Mouse (Mus musculus) erythroid progenitor cell, adult 5-6 weeks (primary cell): ENCODE results near the gene Slc9b1. TPM values are rescaled to one million over a fixed set of nuclear protein-coding genes. Genes with fewer than 3 reads are reported as not detected.

Experiments used
- ATAC-seq: replicated peaks from 2 replicates; pipeline ENCODE4 v1.8.0; 2016; ENCODE audit warnings: moderate number of reproducible peaks, mild to moderate bottlenecking, moderate TSS enrichment, inconsistent platforms; ENCODE audit not compliant: poor library complexity, low FRiP score, severe bottlenecking
- total RNA-seq, 2 experiments: library from RNA; stranded (forward) in 1 of 2; stranded (reverse) in 1 of 2; fragments of 150-400 nt in 1 of 2; fragments of 186-747, 209-891 nt in 1 of 2; gene quantifications; 2 replicates each; pipeline versions ENCODE4 v1.2.3 to v1.2.4; 2015 to 2017; ENCODE audit warnings: low replicate concordance in 2 of 2

Gene Slc9b1
- total RNA-seq (2015; ENCODE audit: low replicate concordance) (not detected in 2 replicates), total RNA-seq (2017; ENCODE audit: low replicate concordance) (not detected in 2 replicates)

- no peak for ATAC-seq
These were observed at the start of gene Slc9b1 for GRCm38 (mm10) chr3:135347739-135348264. Slc9b1 (plus strand) TSS chr3:135348029.

- no peak for ATAC-seq
These were observed 49.3 kb upstream of the Slc9b1 start for GRCm38 (mm10) chr3:135298560-135298959.

DNA sequence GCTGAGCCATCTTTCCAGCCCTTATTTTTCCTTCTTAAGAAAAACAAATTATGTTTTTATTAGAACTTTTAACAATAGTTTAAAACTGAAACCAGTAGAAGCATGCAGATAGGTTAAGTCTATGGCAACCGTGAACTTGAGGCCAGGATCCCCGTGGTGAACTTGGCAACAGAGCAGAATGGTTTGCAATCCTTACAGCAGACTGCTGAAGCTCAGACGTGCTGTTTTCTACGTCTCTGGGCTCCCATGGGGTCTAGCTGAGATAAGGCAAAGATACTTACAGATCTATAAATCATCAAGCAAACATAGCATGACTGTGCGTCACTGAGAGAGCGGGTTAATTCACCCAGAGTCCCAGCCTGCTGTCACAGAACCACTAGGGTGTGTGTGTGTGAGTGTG is 47.7 kb upstream of the Slc9b1 start:
- ATAC-seq: no peak

DNA sequence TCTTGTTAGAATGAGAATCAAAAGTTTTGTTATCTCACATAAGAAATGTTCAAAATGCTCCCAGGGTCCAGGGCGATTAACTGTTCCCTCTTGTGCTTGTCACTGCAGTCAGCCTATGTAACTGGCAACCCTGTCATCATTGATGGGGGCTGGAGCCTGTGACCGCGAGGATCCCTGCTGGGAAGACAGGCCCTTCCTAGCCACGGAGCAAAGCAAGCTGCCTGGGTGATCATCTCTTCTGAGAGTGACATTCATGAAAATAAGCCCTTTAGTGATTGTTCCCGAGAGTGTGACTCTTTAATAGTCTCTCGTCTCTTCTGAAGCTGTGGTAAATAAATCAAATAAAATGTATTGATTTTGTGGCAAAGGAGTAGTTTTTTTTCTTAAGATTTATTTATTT is 43.8 kb upstream of the Slc9b1 start:
- no peak for ATAC-seq

GRCm38 (mm10) chr3:135304566-135304965 is 43.3 kb upstream of the Slc9b1 start:
- ATAC-seq: no peak

DNA sequence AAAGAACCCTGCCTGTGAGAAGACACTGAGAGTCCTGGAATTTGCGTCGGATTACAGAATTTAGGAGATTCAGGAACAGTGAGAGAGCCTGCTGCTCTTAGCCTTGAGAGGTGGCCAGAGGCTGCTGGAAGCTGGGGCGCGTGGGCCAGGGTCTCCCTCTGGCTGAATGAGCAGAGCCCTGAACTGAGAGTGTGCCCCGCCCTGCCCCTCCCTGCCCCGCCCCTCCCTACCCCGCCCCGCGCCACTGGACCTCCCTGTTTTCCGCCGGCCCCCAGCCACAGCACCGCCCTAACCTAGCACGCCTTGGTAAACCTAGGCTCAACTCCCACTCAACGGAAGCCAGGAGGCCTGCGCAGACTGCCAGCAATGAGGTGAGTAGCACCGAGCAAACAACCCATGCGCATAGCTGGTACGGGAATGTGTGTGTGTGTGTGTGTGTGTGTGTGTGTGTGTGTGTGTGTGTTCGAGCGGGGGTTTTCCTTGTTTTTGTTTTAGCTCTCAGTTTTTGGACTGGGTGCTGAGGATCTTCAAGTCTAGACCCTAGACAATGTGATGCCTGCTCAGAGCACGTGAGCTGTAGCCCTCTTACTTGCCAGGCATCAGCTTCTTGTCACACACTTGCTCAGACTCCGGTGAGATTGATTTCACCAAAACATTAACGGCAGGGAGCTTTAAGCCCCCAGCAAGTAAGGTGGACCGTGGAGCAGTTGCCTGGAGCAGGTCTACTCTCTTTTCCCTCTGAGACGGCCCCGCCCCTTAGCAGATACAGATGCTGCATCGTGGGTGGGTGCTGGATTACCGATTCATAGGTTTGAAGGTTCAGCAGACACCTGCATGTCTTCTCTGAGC is 40.2 kb upstream of the Slc9b1 start, which contains the start of gene Slc9b2:
Slc9b2 (plus strand) TSS at position 290 of the 849 bp plus-strand sequence.
- ATAC-seq: no peak

- no peak for ATAC-seq
These were observed 34.8 kb upstream of the Slc9b1 start for GRCm38 (mm10) chr3:135312916-135313491.

GRCm38 (mm10) chr3:135313727-135314126 is 34.1 kb upstream of the Slc9b1 start:
- ATAC-seq: no peak

- no peak for ATAC-seq
These were observed 33.0 kb upstream of the Slc9b1 start for GRCm38 (mm10) chr3:135314811-135315210.

DNA sequence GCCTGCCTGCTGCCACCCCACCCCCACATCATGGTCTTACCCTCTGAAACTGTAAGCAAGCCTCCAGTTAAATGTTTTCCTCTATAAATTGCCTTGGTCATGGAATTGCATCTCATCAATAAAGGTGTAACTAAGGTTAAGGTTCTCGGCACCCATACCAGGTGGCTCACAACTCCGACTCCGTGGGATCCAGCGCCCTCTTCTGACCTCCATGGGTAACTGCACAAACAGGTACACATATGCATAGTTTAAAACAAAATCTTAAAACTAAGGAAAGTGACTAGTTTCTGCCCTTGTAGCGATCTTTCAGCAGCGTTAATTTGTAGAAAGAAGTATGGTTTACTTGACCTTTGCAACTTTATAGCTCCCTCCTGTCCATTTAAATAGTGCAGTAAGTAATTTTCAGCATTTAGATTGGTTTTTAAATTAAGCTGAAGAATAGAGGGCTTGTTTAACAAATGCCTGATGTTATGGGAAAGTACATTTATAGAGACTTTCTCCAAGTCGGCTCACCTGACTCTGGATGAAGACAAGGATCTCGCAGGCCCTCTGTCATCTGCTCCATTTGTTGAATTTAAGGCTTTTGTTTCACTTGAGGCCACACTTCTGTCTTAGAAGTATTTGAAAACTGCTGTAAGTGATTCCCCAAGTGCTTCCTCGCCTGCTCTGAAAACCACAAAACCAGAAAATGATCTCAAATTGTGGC is 32.0 kb upstream of the Slc9b1 start:
- no peak for ATAC-seq

DNA sequence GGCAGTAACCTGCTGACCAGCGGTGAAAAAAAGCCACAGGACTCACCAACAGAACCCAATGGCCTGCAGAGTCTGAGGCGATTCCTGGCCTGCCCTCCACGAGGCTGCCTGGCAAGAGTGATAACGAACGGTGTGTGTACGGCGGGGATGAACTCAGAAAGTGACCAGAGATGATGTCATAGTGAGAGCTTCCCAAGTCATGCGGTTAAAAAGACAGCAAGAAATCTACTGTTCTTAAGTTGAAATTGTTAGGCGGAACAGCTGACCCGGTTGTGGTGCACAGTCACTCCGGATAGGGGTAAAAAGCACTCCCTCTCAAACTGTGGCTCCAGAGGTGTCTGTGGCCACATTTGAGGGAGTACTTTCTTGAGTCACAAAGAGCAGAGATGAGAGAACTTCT is 29.5 kb upstream of the Slc9b1 start:
- ATAC-seq: no peak

DNA sequence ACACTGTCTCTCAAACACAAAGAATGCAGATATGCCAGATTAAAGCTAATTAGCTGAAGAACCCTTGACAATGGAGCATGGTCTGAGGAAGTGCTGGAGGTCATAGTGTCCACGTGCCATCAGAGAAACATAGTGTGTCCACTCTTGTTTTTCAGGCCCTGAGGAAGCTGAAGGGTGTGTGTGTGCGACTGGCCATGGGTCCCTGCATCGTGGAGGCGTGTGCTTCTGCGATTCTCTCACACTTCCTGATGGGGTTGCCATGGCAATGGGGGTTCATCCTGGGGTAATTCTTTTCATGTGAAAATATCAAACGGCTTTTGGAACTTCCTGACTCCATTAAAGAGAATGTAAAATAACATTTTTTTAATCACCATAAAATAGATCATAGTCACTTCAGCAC is 23.5 kb upstream of the Slc9b1 start:
- no peak for ATAC-seq

- no peak for ATAC-seq
These were observed 20.7 kb upstream of the Slc9b1 start for GRCm38 (mm10) chr3:135327176-135327575.

DNA sequence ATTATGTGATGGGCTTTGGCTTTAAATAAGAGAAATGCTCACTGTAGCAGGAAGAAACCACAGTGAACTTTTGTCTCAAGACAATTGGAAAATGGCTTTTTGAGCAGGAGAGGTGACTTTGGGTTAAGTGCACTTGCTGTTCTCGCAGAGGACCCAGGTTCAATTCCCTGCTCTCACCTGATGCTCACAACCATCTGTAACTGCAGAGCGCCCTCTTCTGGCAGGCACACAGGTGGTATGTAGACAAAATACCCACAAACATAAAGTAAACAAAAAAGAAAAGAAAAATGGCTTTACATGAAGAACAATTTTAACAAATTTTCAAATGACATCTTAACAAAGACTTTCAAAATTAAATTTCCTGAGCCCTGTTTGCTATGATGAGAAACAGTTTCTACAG is 20.2 kb upstream of the Slc9b1 start:
- ATAC-seq: no peak

DNA sequence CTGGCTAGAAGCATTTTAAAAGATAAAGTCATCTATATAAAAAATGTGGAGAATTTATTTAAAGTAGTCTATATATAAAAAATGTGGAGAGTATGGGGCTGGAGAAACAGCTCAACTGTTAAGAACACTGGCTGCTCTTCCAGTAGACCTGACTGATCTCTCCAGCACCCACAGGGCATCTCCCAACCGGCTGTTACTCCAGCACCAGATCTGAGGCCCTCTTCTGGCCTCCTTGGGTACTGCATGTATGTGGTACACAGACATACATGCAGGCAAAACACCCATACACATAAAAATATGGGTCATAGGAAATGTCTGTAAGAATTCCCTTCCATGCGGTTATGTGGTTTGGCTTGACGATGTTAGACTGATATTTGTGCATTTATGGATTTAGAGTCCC is 19.3 kb upstream of the Slc9b1 start:
- ATAC-seq: peak; percentile 54; the same call in 1 of the 2 replicates

DNA sequence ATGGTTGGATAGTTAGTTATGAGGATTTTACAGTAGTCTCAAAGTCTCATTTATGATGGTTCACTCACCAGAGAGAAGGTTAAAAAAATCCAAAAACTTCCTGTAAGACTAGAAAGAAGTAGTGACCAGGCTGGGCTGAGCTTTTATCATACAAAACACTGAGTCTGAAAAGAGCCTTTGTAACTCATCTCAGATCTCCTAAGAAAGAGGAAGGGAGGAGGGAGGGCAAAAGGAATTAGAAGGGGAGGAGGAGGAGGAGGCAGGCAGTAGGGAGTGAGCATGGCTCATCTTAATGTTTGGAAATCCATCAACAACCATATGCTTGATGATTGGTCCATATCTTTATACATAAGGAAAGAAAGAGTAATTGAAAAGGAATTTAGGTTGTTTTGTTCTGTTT is 15.1 kb upstream of the Slc9b1 start:
- no peak for ATAC-seq

GRCm38 (mm10) chr3:135333763-135334162 is 14.1 kb upstream of the Slc9b1 start:
- no peak for ATAC-seq

DNA sequence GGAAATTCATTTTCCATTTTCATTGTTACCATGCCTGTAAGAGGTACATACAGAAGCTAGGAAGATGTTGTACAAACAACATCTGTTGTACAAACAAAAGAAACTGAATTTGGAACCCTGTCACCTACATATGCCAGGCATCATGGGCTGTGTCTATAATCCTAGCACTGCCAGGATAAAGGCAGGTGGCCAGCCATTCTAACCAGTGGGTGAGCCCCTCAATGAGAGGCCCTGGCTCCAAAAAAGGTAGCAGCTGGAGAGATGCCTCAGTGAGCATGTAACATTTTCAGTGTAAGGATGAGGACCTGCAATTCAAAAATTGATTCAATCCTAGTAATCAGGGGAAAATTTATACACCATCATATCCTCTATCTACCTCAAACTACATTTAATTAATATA is 1.2 kb downstream of the Slc9b1 start:
- ATAC-seq: no peak

DNA sequence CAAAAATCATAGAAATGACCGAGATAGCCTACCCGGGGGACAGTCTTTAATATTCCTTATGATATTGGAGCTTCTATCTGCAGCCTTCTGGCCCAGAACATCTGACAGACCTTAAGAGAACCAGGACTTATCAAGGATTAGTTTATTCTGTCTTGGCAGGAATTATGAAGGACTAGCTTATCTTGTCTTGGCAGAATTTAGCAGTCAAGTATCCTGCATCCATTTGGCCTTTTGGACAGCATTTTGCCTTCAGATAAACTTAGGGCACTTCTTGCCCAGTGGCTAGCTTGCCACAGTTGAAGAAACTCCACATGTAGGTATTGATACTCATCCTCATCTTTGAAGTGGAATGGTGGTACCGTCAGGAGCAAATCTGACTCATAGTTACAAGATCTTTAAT is 4.0 kb downstream of the Slc9b1 start:
- peak; percentile 82 for ATAC-seq

DNA sequence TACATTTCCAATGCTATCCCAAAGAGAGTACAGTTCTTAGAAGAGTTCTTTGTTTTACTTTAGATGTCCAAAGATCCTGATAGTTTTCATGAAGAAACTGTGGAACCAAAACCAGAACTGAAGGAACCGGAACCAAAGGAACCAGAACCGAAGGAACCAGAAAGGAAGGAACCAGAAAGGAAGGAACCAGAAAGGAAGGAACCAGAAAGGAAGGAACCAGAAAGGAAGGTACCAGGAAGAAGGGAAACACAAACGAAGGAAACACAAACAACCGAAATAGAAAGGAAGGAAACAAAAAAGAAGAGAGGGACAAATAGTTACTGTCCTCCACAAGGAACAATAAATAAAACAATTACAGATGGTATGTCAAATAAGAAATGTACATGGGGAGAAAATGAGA is 9.6 kb downstream of the Slc9b1 start:
- ATAC-seq: no peak
